Mouse (Mus musculus) ES-E14 (cell line): Measurements from ENCODE around the gene Ntm. TPM values are rescaled to one million over a fixed set of nuclear protein-coding genes. Genes with fewer than 3 reads are reported as not detected.

ENCODE experiments used
- DNase-seq: peaks from one replicate; pipeline ENCODE4 v3.0.0-alpha.2; 2013; ENCODE audit warnings: low read depth, low spot score
- H3K27ac ChIP-seq: 2 replicates; pipeline ENCODE4 v1.5.1; 2012; ENCODE audit warnings: low read depth, mild to moderate bottlenecking, low read length, moderate library complexity, mixed read lengths; ENCODE audit not compliant: poor library complexity, insufficient read depth, severe bottlenecking
- H3K36me3 ChIP-seq: 2 replicates; pipeline ENCODE4 v1.6.1; 2012; ENCODE audit warnings: mild to moderate bottlenecking, low read length, moderate library complexity, mixed read lengths; ENCODE audit not compliant: control insufficient read depth, poor library complexity, insufficient read depth, severe bottlenecking
- H3K4me1 ChIP-seq, 2 experiments: fragments of 150-350 bp in 1 of 2; sonication (generic) in 1 of 2; 2 replicates each; pipeline ENCODE4 v1.6.1; 2012; ENCODE audit warnings: low read length in 2 of 2, mild to moderate bottlenecking in 1 of 2, mixed read lengths in 1 of 2; ENCODE audit not compliant: control insufficient read depth in 2 of 2, insufficient read depth in 2 of 2, poor library complexity in 1 of 2
- H3K4me3 ChIP-seq, 2 experiments: fragments of 150-350 bp in 1 of 2; sonication (generic) in 1 of 2; 2 replicates each; pipeline ENCODE4 v1.5.1; 2012; ENCODE audit warnings: low read length in 2 of 2, low read depth in 1 of 2, mild to moderate bottlenecking in 1 of 2, mixed read lengths in 1 of 2; ENCODE audit not compliant: insufficient read depth in 1 of 2, poor library complexity in 1 of 2, severe bottlenecking in 1 of 2
- H3K9ac ChIP-seq: 2 replicates; pipeline ENCODE4 v1.6.1; 2012; ENCODE audit warnings: low read depth, mild to moderate bottlenecking, low read length, mixed read lengths; ENCODE audit not compliant: poor library complexity, insufficient read depth, severe bottlenecking
- H3K9me3 ChIP-seq: fragments of 150-350 bp; sonication (generic); 2 replicates; pipeline ENCODE4 v1.6.1; 2012; ENCODE audit warnings: low read depth, mild to moderate bottlenecking, low read length; ENCODE audit not compliant: control insufficient read depth, insufficient read depth
- CHD2 ChIP-seq: IDR thresholded peaks from 2 replicates; pipeline ENCODE4 v1.6.1; 2014; ENCODE audit warnings: mild to moderate bottlenecking, low read depth, low read length, inconsistent platforms
- HCFC1 ChIP-seq: IDR thresholded peaks from 2 replicates; pipeline ENCODE4 v1.6.1; 2012; ENCODE audit warnings: low read length, inconsistent platforms, borderline replicate concordance; ENCODE audit not compliant: insufficient read depth
- MAFK ChIP-seq: IDR thresholded peaks from 2 replicates; pipeline ENCODE4 v1.6.1; 2014; ENCODE audit warnings: mild to moderate bottlenecking, low read depth, low read length, inconsistent platforms; ENCODE audit not compliant: insufficient read depth
- ZC3H11A ChIP-seq: IDR thresholded peaks from 2 replicates; pipeline ENCODE4 v1.6.1; 2012; ENCODE audit warnings: low read depth, mild to moderate bottlenecking, inconsistent platforms, low read length, borderline replicate concordance
- ZNF384 ChIP-seq: IDR thresholded peaks from 2 replicates; pipeline ENCODE4 v1.6.1; 2012; ENCODE audit warnings: low read depth, low read length, inconsistent platforms
- in situ Hi-C, 2 experiments: fragments of 600-800 bp; cut with MboI; formaldehyde crosslinking; loops; one replicate each; pipeline ENCODE4 v1.15.1; 2025; ENCODE audit warnings: low sequenced_read_pairs in 2 of 2, inconsistent platforms in 1 of 2; ENCODE audit not compliant: unreplicated experiment in 2 of 2
- total RNA-seq: library from RNA; depleted of rRNA; stranded (reverse); fragments of 300-350 nt; gene quantifications from 2 replicates; pipeline ENCODE4 v1.2.3, GENCODE M21; 2012

Ntm gene
- total RNA-seq, 1 experiment, result 0.67 TPM

GRCm38 (mm10) chr9:29516688-29517087, 446.3 kb downstream of the Ntm start:
- Histone ChIP-seq H3K36me3 (no peaks in the 10 kb centered on the region), H3K27ac (no peak overlapping the region), H3K4me3 (no peak overlapping the region), H3K4me1 (no peaks in the 10 kb centered on the region), H3K9me3 (no peaks in the 10 kb centered on the region), H3K9ac (no peak overlapping the region)
- no peak for TF ChIP-seq HCFC1
- TF ChIP-seq MAFK, result no peak
- TF ChIP-seq ZNF384, result no peak
- no peak for TF ChIP-seq ZC3H11A
- no peak for TF ChIP-seq CHD2
- in situ Hi-C loops, result no loop called here
- no peak for DNase-seq

DNA sequence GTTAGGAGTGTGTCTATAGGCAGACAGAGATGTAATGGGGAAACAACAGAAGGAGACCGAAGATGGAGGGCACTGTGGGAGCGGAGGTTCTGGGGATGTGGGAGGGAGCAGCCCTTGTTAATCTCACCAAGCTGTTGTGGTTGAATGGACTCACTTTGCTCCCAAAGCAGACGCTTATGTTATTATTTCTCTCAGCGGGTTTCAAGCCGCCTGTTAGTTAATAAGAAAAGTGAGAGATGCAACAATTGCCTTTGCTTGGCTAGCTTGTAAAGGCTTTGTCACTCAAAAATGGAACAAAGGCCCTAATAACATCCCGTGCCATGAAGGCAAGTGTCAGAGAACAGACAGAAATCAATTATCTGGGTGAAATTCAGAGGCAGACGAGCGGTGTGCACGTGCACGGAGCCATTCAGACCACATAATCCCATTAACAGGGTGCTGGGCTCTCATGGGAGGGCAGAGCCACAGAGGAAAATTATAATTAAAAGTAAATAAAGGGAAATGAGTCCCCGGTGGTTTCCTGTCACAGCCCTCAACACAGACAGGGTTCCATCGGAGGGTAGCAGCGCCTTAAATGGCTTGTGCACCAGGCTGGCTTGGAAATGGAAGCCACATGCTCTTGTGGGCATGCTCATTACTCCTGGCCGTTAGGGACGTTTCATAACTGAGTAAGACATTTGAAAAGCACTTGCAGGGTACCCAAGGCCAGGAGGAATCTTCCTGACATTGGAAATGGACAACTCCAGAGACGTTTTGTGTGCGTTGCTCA, 448.2 kb downstream of the Ntm start:
- DNase-seq, result no peak
- in situ Hi-C loops, result no loop called here

GRCm38 (mm10) chr9:29496002-29496401, 466.9 kb downstream of the Ntm start:
- H3K4me3 ChIP-seq, result no peak overlapping the region
- H3K9me3 ChIP-seq, result no peaks in the 10 kb centered on the region
- H3K9ac ChIP-seq, result no peak overlapping the region
- no peak for DNase-seq
- H3K27ac ChIP-seq, result no peak overlapping the region
- no peaks in the 10 kb centered on the region for H3K4me1 ChIP-seq
- in situ Hi-C loops, result no loop called here
- H3K36me3 ChIP-seq, result no peaks in the 10 kb centered on the region
- TF ChIP-seq ZC3H11A (no peak), CHD2 (no peak), MAFK (no peak), ZNF384 (no peak), HCFC1 (no peak)

More for the DNA sequence above, 448.2 kb downstream of the Ntm start:
- Histone ChIP-seq H3K4me3 (no peak overlapping the region), H3K9me3 (no peaks in the 10 kb centered on the region), H3K36me3 (no peaks in the 10 kb centered on the region), H3K4me1 (no peaks in the 10 kb centered on the region), H3K9ac (no peak overlapping the region), H3K27ac (no peak overlapping the region)
- TF ChIP-seq ZC3H11A, result no peak

DNA sequence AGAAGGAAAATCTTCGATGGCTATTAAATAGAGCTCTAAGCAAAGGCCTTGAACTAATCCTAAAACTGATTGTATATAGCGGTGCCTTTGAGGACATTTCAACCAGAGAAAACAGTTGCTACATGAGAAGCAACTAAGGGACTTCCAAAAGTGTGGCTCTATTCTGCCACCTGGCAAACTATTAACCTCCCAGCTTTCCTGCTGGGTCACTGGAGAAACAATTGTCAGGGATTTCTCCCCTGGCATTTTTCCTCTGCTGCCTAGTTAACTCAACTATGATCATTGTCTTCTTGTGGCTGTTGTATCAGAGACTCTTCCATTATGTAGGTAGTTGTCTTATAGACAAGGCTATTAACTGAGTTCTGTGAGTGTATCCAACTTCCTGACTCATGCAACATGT, 480.7 kb downstream of the Ntm start:
- in situ Hi-C loops, result no loop called here
- TF ChIP-seq MAFK, result no peak
- TF ChIP-seq ZNF384, result no peak
- TF ChIP-seq ZC3H11A, result no peak
- no peak for TF ChIP-seq HCFC1
- no peak for TF ChIP-seq CHD2

DNA sequence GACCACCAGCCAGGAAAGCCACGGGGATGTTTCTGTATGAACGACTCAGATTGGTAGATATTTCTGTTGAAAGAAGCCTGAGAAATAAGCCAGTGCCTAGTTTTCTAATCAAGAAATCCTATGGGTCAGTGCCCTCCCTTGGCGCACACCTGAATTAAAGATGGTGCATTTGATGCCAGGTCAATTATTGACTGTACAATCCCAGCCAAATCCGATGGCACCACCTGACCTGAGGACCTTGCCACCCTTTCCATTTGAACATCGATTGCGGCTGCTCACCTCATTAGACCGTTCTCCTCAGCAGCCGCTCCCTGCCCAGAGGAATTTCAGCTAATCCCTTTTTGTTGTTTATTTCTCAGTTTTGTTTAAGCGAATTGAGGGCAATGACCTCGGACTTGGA, 483.9 kb downstream of the Ntm start:
- H3K27ac ChIP-seq, result no peak overlapping the region
- no peaks in the 10 kb centered on the region for H3K4me1 ChIP-seq
- H3K9me3 ChIP-seq, result no peaks in the 10 kb centered on the region
- no peaks in the 10 kb centered on the region for H3K36me3 ChIP-seq
- H3K4me3 ChIP-seq, result no peak overlapping the region
- no peak for DNase-seq
- TF ChIP-seq ZNF384 (no peak), CHD2 (no peak), ZC3H11A (no peak), HCFC1 (no peak), MAFK (no peak)
- in situ Hi-C loops, result no loop called here
- H3K9ac ChIP-seq, result no peak overlapping the region

More for the DNA sequence above, 480.7 kb downstream of the Ntm start:
- Histone ChIP-seq H3K9me3 (no peaks in the 10 kb centered on the region), H3K4me3 (no peak overlapping the region), H3K27ac (no peak overlapping the region), H3K9ac (no peak overlapping the region), H3K4me1 (no peaks in the 10 kb centered on the region), H3K36me3 (no peaks in the 10 kb centered on the region)
- DNase-seq, result no peak
